Mouse (Mus musculus): ENCODE measurements around the gene Tgfbr1. TPM values are rescaled to one million over a fixed set of nuclear protein-coding genes. Genes with fewer than 3 reads are reported as not detected.

Tgfbr1 gene
- polyA plus RNA-seq, 1 experiment from 2014 or later = 20.3 TPM

- Histone ChIP-seq H3K4me3 (ENCODE audit: low read length) (no peak overlapping the region), H3K9ac (ENCODE audit: low read length) (no peak overlapping the region), H3K27me3 (ENCODE audit: control insufficient read depth, insufficient read depth, low read length) (no peaks in the 10 kb centered on the region), H3K4me2 (ENCODE audit: low read depth, low read length) (no peak overlapping the region), H3K9me3 (replicated peaks; ENCODE audit: control insufficient read depth, low read length) (no peaks in the 10 kb centered on the region), H3K4me1 (ENCODE audit: control insufficient read depth, insufficient read depth, low read length) (peaks cover 7% of the 10 kb centered on the region), H3K27ac (ENCODE audit: low read length) (no peak overlapping the region), H3K36me3 (ENCODE audit: control insufficient read depth, insufficient read depth) (no peaks in the 10 kb centered on the region)
- 78% methylated on average over 3 of the region's 3 CpGs for WGBS
- ATAC-seq (replicated peaks; ENCODE audit: extremely low read depth, insufficient read depth, low FRiP score) = no peak
Measured at GRCm38 (mm10) chr4:47422946-47423345, 69.9 kb downstream of the Tgfbr1 start.

- H3K4me3 ChIP-seq (ENCODE audit: low read length) = no peak overlapping the region
- no peaks in the 10 kb centered on the region for H3K36me3 ChIP-seq (ENCODE audit: control insufficient read depth, insufficient read depth)
- 35% methylated on average over 2 of the region's 2 CpGs for WGBS
- no peak for ATAC-seq (replicated peaks; ENCODE audit: extremely low read depth, insufficient read depth, low FRiP score)
- H3K9me3 ChIP-seq (replicated peaks; ENCODE audit: control insufficient read depth, low read length) = no peaks in the 10 kb centered on the region
- H3K9ac ChIP-seq (ENCODE audit: low read length) = no peak overlapping the region
- H3K4me2 ChIP-seq (ENCODE audit: low read depth, low read length) = no peak overlapping the region
- H3K4me1 ChIP-seq (ENCODE audit: control insufficient read depth, insufficient read depth, low read length) = peaks cover 1% of the 10 kb centered on the region
- no peak overlapping the region for H3K27ac ChIP-seq (ENCODE audit: low read length)
- no peaks in the 10 kb centered on the region for H3K27me3 ChIP-seq (ENCODE audit: control insufficient read depth, insufficient read depth, low read length)
Measured at GRCm38 (mm10) chr4:47424376-47424775, 71.4 kb downstream of the Tgfbr1 start.

GRCm38 (mm10) chr4:47425247-47425830 is 72.3 kb downstream of the Tgfbr1 start:
- Histone ChIP-seq H3K36me3 (ENCODE audit: control insufficient read depth, insufficient read depth) (no peaks in the 10 kb centered on the region), H3K4me3 (ENCODE audit: low read length) (no peak overlapping the region), H3K9me3 (replicated peaks; ENCODE audit: control insufficient read depth, low read length) (no peaks in the 10 kb centered on the region), H3K27me3 (ENCODE audit: control insufficient read depth, insufficient read depth, low read length) (no peaks in the 10 kb centered on the region), H3K9ac (ENCODE audit: low read length) (no peak overlapping the region), H3K4me1 (ENCODE audit: control insufficient read depth, insufficient read depth, low read length) (no peaks in the 10 kb centered on the region), H3K27ac (ENCODE audit: low read length) (peak overlapping the region; percentile 40; the same call in 1 of the 2 replicates), H3K4me2 (ENCODE audit: low read depth, low read length) (no peak overlapping the region)
- 89% methylated on average over 16 of the region's 16 CpGs for WGBS
- ATAC-seq (replicated peaks; ENCODE audit: extremely low read depth, insufficient read depth, low FRiP score) = peak; percentile 43; the same call in 1 of the 2 replicates

- Histone ChIP-seq H3K9ac (ENCODE audit: low read length) (no peak overlapping the region), H3K27ac (ENCODE audit: low read length) (no peak overlapping the region), H3K27me3 (ENCODE audit: control insufficient read depth, insufficient read depth, low read length) (no peaks in the 10 kb centered on the region), H3K36me3 (ENCODE audit: control insufficient read depth, insufficient read depth) (no peaks in the 10 kb centered on the region), H3K4me1 (ENCODE audit: control insufficient read depth, insufficient read depth, low read length) (no peaks in the 10 kb centered on the region), H3K9me3 (replicated peaks; ENCODE audit: control insufficient read depth, low read length) (no peaks in the 10 kb centered on the region), H3K4me2 (ENCODE audit: low read depth, low read length) (no peak overlapping the region), H3K4me3 (ENCODE audit: low read length) (no peak overlapping the region)
- no peak for ATAC-seq (replicated peaks; ENCODE audit: extremely low read depth, insufficient read depth, low FRiP score)
- WGBS = 56% methylated on average over 3 of the region's 3 CpGs
Measured at GRCm38 (mm10) chr4:47427606-47428005, 74.6 kb downstream of the Tgfbr1 start.

GRCm38 (mm10) chr4:47430557-47430956 is 77.5 kb downstream of the Tgfbr1 start:
- 49% methylated on average over 6 of the region's 6 CpGs for WGBS
- no peak overlapping the region for H3K4me2 ChIP-seq (ENCODE audit: low read depth, low read length)
- no peak overlapping the region for H3K9ac ChIP-seq (ENCODE audit: low read length)
- H3K9me3 ChIP-seq (replicated peaks; ENCODE audit: control insufficient read depth, low read length) = no peaks in the 10 kb centered on the region
- H3K36me3 ChIP-seq (ENCODE audit: control insufficient read depth, insufficient read depth) = no peaks in the 10 kb centered on the region
- H3K4me3 ChIP-seq (ENCODE audit: low read length) = no peak overlapping the region
- no peaks in the 10 kb centered on the region for H3K27me3 ChIP-seq (ENCODE audit: control insufficient read depth, insufficient read depth, low read length)
- no peaks in the 10 kb centered on the region for H3K4me1 ChIP-seq (ENCODE audit: control insufficient read depth, insufficient read depth, low read length)
- H3K27ac ChIP-seq (ENCODE audit: low read length) = no peak overlapping the region
- ATAC-seq (replicated peaks; ENCODE audit: extremely low read depth, insufficient read depth, low FRiP score) = no peak

- H3K36me3 ChIP-seq (ENCODE audit: control insufficient read depth, insufficient read depth) = no peaks in the 10 kb centered on the region
- H3K9ac ChIP-seq (ENCODE audit: low read length) = no peak overlapping the region
- no peak overlapping the region for H3K4me3 ChIP-seq (ENCODE audit: low read length)
- no peaks in the 10 kb centered on the region for H3K4me1 ChIP-seq (ENCODE audit: control insufficient read depth, insufficient read depth, low read length)
- H3K4me2 ChIP-seq (ENCODE audit: low read depth, low read length) = no peak overlapping the region
- H3K27me3 ChIP-seq (ENCODE audit: control insufficient read depth, insufficient read depth, low read length) = no peaks in the 10 kb centered on the region
- no peaks in the 10 kb centered on the region for H3K9me3 ChIP-seq (replicated peaks; ENCODE audit: control insufficient read depth, low read length)
- no peak for ATAC-seq (replicated peaks; ENCODE audit: extremely low read depth, insufficient read depth, low FRiP score)
- H3K27ac ChIP-seq (ENCODE audit: low read length) = no peak overlapping the region
- whole genome bisulfite sequencing = 91% methylated on average over 5 of the region's 5 CpGs
Measured at GRCm38 (mm10) chr4:47431081-47431480, 78.1 kb downstream of the Tgfbr1 start.

GRCm38 (mm10) chr4:47432766-47433165 is 79.7 kb downstream of the Tgfbr1 start:
- Histone ChIP-seq H3K27ac (ENCODE audit: low read length) (no peak overlapping the region), H3K4me2 (ENCODE audit: low read depth, low read length) (no peak overlapping the region), H3K4me1 (ENCODE audit: control insufficient read depth, insufficient read depth, low read length) (peaks cover 4% of the 10 kb centered on the region; the same call in 1 of the 2 replicates), H3K4me3 (ENCODE audit: low read length) (no peak overlapping the region), H3K9ac (ENCODE audit: low read length) (no peak overlapping the region), H3K27me3 (ENCODE audit: control insufficient read depth, insufficient read depth, low read length) (no peaks in the 10 kb centered on the region), H3K9me3 (replicated peaks; ENCODE audit: control insufficient read depth, low read length) (no peaks in the 10 kb centered on the region), H3K36me3 (ENCODE audit: control insufficient read depth, insufficient read depth) (no peaks in the 10 kb centered on the region)
- 81% methylated on average over 7 of the region's 7 CpGs for WGBS
- ATAC-seq (replicated peaks; ENCODE audit: extremely low read depth, insufficient read depth, low FRiP score) = no peak

GRCm38 (mm10) chr4:47435131-47435530 is 82.1 kb downstream of the Tgfbr1 start:
- Histone ChIP-seq H3K36me3 (ENCODE audit: control insufficient read depth, insufficient read depth) (no peaks in the 10 kb centered on the region), H3K4me3 (ENCODE audit: low read length) (no peak overlapping the region), H3K9me3 (replicated peaks; ENCODE audit: control insufficient read depth, low read length) (no peaks in the 10 kb centered on the region), H3K27me3 (ENCODE audit: control insufficient read depth, insufficient read depth, low read length) (no peaks in the 10 kb centered on the region), H3K27ac (ENCODE audit: low read length) (no peak overlapping the region), H3K4me1 (ENCODE audit: control insufficient read depth, insufficient read depth, low read length) (peaks cover 6% of the 10 kb centered on the region; the same call in 1 of the 2 replicates), H3K4me2 (ENCODE audit: low read depth, low read length) (no peak overlapping the region), H3K9ac (ENCODE audit: low read length) (no peak overlapping the region)
- no peak for ATAC-seq (replicated peaks; ENCODE audit: extremely low read depth, insufficient read depth, low FRiP score)
- WGBS = 70% methylated on average over 12 of the region's 12 CpGs

- ATAC-seq (replicated peaks; ENCODE audit: extremely low read depth, insufficient read depth, low FRiP score) = no peak
- H3K36me3 ChIP-seq (ENCODE audit: control insufficient read depth, insufficient read depth) = no peaks in the 10 kb centered on the region
- WGBS = 51% methylated on average over 28 of the region's 28 CpGs
- no peaks in the 10 kb centered on the region for H3K27me3 ChIP-seq (ENCODE audit: control insufficient read depth, insufficient read depth, low read length)
- no peak overlapping the region for H3K27ac ChIP-seq (ENCODE audit: low read length)
- no peaks in the 10 kb centered on the region for H3K9me3 ChIP-seq (replicated peaks; ENCODE audit: control insufficient read depth, low read length)
- no peak overlapping the region for H3K9ac ChIP-seq (ENCODE audit: low read length)
- no peak overlapping the region for H3K4me3 ChIP-seq (ENCODE audit: low read length)
- H3K4me2 ChIP-seq (ENCODE audit: low read depth, low read length) = peak overlapping the region; percentile 16; the same call in 1 of the 2 replicates
- peaks cover 6% of the 10 kb centered on the region; the same call in 1 of the 2 replicates for H3K4me1 ChIP-seq (ENCODE audit: control insufficient read depth, insufficient read depth, low read length)
Measured at GRCm38 (mm10) chr4:47435566-47436360, 82.7 kb downstream of the Tgfbr1 start.
